Mouse (Mus musculus) left cerebral cortex, adult 2 months (tissue): ENCODE measurements around the gene Gm28047. TPM values are rescaled to one million over a fixed set of nuclear protein-coding genes. Genes with fewer than 3 reads are reported as not detected.
A peak's percentile ranks its signal among the peaks of the same experiment; 100 is the strongest.

Experiments used
- DNase-seq, 2 experiments: peaks; one replicate each; pipeline ENCODE4 v3.0.0; 2021 to 2022; ENCODE audit warnings: low spot score in 2 of 2, mixed read lengths in 1 of 2; ENCODE audit errors: extremely low spot score in 1 of 2
- H3K27ac ChIP-seq: fragments of 200-600 bp; 2 replicates; pipeline ENCODE4 v1.8.1; 2022
- H3K4me3 ChIP-seq: fragments of 200-600 bp; 2 replicates; pipeline ENCODE4 v1.8.1; 2022
- CTCF ChIP-seq: fragments of 200-600 bp; IDR thresholded peaks from 2 replicates; pipeline ENCODE4 v1.8.1; 2022; ENCODE audit warnings: antibody characterized with exemption, mild to moderate bottlenecking, moderate library complexity
- intact Hi-C: fragments of 180-260 bp; cut with DNase I; formaldehyde crosslinking; loops from one replicate; pipeline ENCODE4 v1.15.1; 2025
- microRNA-seq, 2 experiments: library from miRNA; unstranded; fragments of <30 nt; microRNA quantifications; one replicate each; pipeline ENCODE4 v1.2.0; 2021
- total RNA-seq, 2 experiments: library from RNA; stranded (reverse); gene quantifications; 2 replicates each; pipeline ENCODE4 v1.2.3; 2021

The Gm28047 gene
- total RNA-seq, 2 experiments from 2014 or later = 2.1 TPM; not detected in 1

- no peak overlapping the region for H3K27ac ChIP-seq
Measured at GRCm38 (mm10) chr15:102501084-102501814, 123.6 kb downstream of the Gm28047 start.

GRCm38 (mm10) chr15:102500479-102500878 lies 124.4 kb downstream of the Gm28047 start:
- intact Hi-C loops = no loop called here
- no peak overlapping the region for H3K27ac ChIP-seq
- no peak for DNase-seq
- TF ChIP-seq CTCF = no peak
- H3K4me3 ChIP-seq = no peak overlapping the region

More at GRCm38 (mm10) chr15:102501084-102501814, 123.6 kb downstream of the Gm28047 start:
- no peak overlapping the region for H3K4me3 ChIP-seq
- intact Hi-C loops = no loop called here
- no peak for TF ChIP-seq CTCF
- DNase-seq = no peak

- no peak overlapping the region for H3K27ac ChIP-seq
- no peak for TF ChIP-seq CTCF
- intact Hi-C loops = no loop called here
- DNase-seq = no peak
- no peak overlapping the region for H3K4me3 ChIP-seq
Measured at GRCm38 (mm10) chr15:102499851-102500250, 125.0 kb downstream of the Gm28047 start.

DNA sequence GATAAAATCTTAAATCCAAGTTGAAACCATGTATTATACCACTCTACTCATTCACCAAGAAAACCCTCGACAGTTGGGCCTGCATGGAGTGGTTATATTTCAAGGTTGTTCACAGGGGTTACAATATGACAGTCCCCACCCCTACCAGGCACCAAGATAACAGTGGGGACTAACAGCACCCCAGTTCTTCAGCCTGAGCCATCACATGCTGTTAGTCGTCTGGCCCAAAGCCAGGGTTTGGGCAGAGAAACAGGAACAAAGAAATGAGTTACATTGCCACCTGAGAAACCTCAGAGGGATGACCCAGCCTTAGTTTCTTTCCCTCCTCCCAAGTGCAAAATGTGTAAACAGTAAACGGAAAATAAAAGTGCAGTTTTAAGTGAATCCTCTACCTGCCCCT lies 125.5 kb downstream of the Gm28047 start:
- H3K27ac ChIP-seq = peak overlapping the region; percentile 33; the same call in 1 of the 2 replicates
- DNase-seq = no peak
- no peak for TF ChIP-seq CTCF
- intact Hi-C loops = no loop called here
- no peak overlapping the region for H3K4me3 ChIP-seq

GRCm38 (mm10) chr15:102498322-102498721 lies 126.5 kb downstream of the Gm28047 start:
- Histone ChIP-seq H3K4me3 (no peak overlapping the region), H3K27ac (peak overlapping the region; percentile 24; the same call in 1 of the 2 replicates)
- no peak for TF ChIP-seq CTCF
- DNase-seq = no peak
- intact Hi-C loops = no loop called here

DNA sequence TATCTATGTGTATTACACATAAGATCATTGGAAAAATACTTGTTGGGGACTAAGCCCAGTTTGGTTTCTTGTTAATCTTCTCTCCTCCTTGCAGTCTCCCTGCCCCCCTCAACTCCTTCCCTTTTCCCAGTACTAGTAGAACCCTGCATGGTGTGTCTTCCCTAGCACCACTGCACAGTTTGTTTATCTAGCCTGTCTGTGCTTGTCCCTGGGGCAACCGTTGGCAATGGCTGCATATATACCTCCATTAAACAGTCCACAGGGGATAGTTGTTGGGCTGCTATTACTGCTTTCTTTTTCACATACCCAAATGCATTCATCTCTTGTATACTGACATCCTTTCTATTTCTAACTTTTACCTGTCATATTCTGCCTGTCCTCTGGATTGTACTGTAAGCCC lies 137.2 kb downstream of the Gm28047 start:
- H3K27ac ChIP-seq = no peak overlapping the region
- TF ChIP-seq CTCF = no peak
- no peak overlapping the region for H3K4me3 ChIP-seq
- intact Hi-C loops = loop anchor here (2.0 kb wide), 1 partner anchor 15 kb away; no protein-coding TSS in a partner anchor
- DNase-seq = no peak

DNA sequence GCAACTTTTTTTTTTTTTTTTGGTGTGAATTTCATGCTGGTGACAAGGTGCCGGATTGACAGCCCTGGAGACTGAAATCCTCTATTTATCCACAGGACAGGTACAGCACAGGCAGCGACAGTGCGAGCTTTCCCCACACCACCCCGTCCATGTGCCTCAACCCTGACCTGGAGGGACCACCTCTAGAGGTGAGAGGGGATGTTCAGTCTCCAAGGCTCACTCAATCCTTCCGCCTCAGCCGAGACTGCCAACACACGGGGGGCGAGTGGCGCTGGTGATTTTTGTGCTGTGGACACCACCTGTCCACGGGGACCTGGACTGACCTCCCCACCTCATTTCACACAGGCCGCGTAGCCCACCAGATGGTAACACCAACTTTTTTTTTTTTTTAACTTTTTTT lies 139.0 kb downstream of the Gm28047 start:
- no peak overlapping the region for H3K4me3 ChIP-seq
- intact Hi-C loops = no loop called here
- DNase-seq = no peak
- no peak for TF ChIP-seq CTCF
- no peak overlapping the region for H3K27ac ChIP-seq

GRCm38 (mm10) chr15:102483136-102483535 lies 141.7 kb downstream of the Gm28047 start:
- Histone ChIP-seq H3K4me3 (no peak overlapping the region), H3K27ac (no peak overlapping the region)
- intact Hi-C loops = no loop called here
- TF ChIP-seq CTCF = no peak
- no peak for DNase-seq

DNA sequence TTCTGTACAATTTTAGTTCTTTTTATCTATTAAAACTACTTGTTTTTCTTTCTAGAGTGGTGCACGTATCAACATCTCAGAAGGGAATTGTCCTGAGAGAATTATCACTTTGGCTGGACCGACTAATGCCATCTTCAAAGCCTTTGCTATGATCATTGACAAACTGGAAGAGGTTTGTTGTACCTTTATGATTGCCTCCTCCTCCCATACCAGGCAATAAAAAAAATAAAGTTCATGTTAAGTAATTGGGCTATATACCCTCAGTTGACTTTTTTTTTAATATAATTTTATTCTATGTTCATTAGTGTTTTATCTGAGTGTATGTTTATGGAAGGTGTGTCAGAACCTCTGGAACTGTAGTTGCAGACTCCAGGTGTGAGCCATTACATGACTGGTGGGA lies 150.3 kb downstream of the Gm28047 start:
- intact Hi-C loops = no loop called here
- no peak for TF ChIP-seq CTCF

More for the DNA sequence above, 150.3 kb downstream of the Gm28047 start:
- no peak for DNase-seq
- Histone ChIP-seq H3K4me3 (no peak overlapping the region), H3K27ac (no peak overlapping the region)

Small RNAs within 50 kb of the gene (microRNA-seq; reads per million reads assigned to microRNA genes)
- gene Mir688 = 0 to 0.24 reads per million in 2 experiments

Other genes with a start within 250 kb of the Gm28047 start
- gene Sp1, start 218.9 kb downstream of the Gm28047 start, total RNA-seq = 10 to 100 TPM; 26.8 to 27.2 TPM
- gene Amhr2, start 179.7 kb downstream of the Gm28047 start, total RNA-seq = 1 to 10 TPM in 1 of 2 experiments, under 1 TPM in 1; 0.98 to 3.2 TPM
- gene Prr13, start 166.0 kb downstream of the Gm28047 start, total RNA-seq = 10 to 100 TPM; 46.1 to 47.6 TPM
- 100 to 1,000 TPM; 497 to 500 TPM for gene Pcbp2, start 154.5 kb downstream of the Gm28047 start, total RNA-seq
- gene Gm10337, start 121.3 kb downstream of the Gm28047 start, total RNA-seq = not detected
- 10 to 100 TPM; 96.5 to 96.8 TPM for gene Map3k12, start 108.0 kb downstream of the Gm28047 start, total RNA-seq
- gene Tarbp2, start 106.9 kb downstream of the Gm28047 start, total RNA-seq = 10 to 100 TPM; 32.4 to 36.2 TPM
- gene Npff, start 100.1 kb downstream of the Gm28047 start, total RNA-seq = 1 to 10 TPM; 2.4 to 2.6 TPM
- gene Atf7, start 397 bp upstream of the Gm28047 start, total RNA-seq = 10 to 100 TPM; 35.3 to 39.2 TPM
- gene Atp5g2, start 47.3 kb upstream of the Gm28047 start, total RNA-seq = 10 to 100 TPM; 11.1 to 14.8 TPM
- 10 to 100 TPM; 79.8 to 85.7 TPM for gene Calcoco1, start 97.1 kb upstream of the Gm28047 start, total RNA-seq